8 mouse cellular contexts compared by ENCODE assay signal in the genomic region with DNA sequence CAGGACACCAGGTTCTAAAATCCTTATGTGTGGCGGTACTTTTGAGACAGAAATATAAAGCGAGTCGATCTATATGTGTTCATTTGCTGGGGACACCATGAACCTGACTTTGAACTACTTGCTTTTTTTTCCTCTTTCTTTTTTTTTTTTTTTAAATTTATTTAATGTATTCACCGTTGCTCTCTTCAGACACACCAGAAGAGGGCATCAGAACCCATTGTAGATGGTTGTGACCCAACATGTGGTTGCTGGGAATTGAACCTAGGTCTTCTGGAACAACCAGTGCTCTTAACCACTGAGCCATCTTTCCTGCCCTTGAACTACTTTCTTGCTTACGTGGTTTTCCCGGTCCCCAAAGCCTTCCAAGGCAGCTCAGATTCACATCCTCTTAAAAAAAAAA. TPM values are rescaled to one million over a fixed set of nuclear protein-coding genes. Genes with fewer than 3 reads are reported as not detected.
DNase-seq lines count a peak whose midpoint lies in the region; ATAC-seq and TF ChIP-seq lines count a peak whose summit lies in the region.

No protein-coding gene starts in this region.

- H3K79me2 ChIP-seq in liver, adult 2 months (ENCODE audit: control insufficient read depth, insufficient read depth, low read length) = peaks cover 15% of the 10 kb centered on the region

- H3K27ac ChIP-seq in liver, adult 2 months (replicated peaks; ENCODE audit: insufficient read depth, low read depth, low read length) = peak overlapping the region; percentile 64
- H3K27ac ChIP-seq in embryonic facial prominence, embryonic 13.5 days = peak overlapping the region; percentile 80
- peak overlapping the region; percentile 81 for H3K27ac ChIP-seq in intestine, embryonic 16.5 days (ENCODE audit: low read length)
- peak overlapping the region; percentile 83 for H3K27ac ChIP-seq in neural tube, embryonic 14.5 days (ENCODE audit: low read depth, low read length)

- peaks cover 4% of the 10 kb centered on the region for H3K4me1 ChIP-seq in liver, adult 2 months (ENCODE audit: control insufficient read depth, insufficient read depth, low read length)
- H3K4me1 ChIP-seq in embryonic facial prominence, embryonic 13.5 days = peaks cover 24% of the 10 kb centered on the region
- peaks cover 15% of the 10 kb centered on the region for H3K4me1 ChIP-seq in intestine, embryonic 16.5 days (ENCODE audit: control insufficient read depth, insufficient read depth, low read length)
- peaks cover 19% of the 10 kb centered on the region for H3K4me1 ChIP-seq in neural tube, embryonic 14.5 days (ENCODE audit: control insufficient read depth, insufficient read depth, low read length)

- no peak for TF ChIP-seq CTCF in liver, adult 2 months (IDR thresholded peaks at IDR 0.05; ENCODE audit: low read depth, low read length)

- no peak for TF ChIP-seq POLR2A in liver, adult 2 months (IDR thresholded peaks at IDR 0.05; ENCODE audit: extremely low read depth, insufficient read depth, low read length)

- H3K4me3 ChIP-seq in liver, adult 2 months (ENCODE audit: insufficient read depth, low read depth, low read length) = peak overlapping the region; percentile 31; the same call in 1 of the 2 replicates
- H3K4me3 ChIP-seq in embryonic facial prominence, embryonic 13.5 days = peak overlapping the region; percentile 95
- H3K4me3 ChIP-seq in intestine, embryonic 16.5 days (ENCODE audit: low read length) = peak overlapping the region; percentile 74
- peak overlapping the region; percentile 92 for H3K4me3 ChIP-seq in neural tube, embryonic 14.5 days (ENCODE audit: low read depth, low read length)

- 42% methylated on average over 6 of the region's 6 CpGs for WGBS in liver, adult 2 months
- WGBS in embryonic facial prominence, embryonic 13.5 days = 49% methylated on average over 6 of the region's 6 CpGs
- WGBS in intestine, embryonic 16.5 days = 47% methylated on average over 6 of the region's 6 CpGs
- 47% methylated on average over 6 of the region's 6 CpGs for WGBS in neural tube, embryonic 14.5 days

- no peak for DNase-seq in liver, adult 2 months (ENCODE audit: extremely low read depth, low read depth, low spot score)
- no peak for DNase-seq in liver
- DNase-seq in thymus, postnatal 4 days = no peak
- DNase-seq in ovary, postnatal 10 days (ENCODE audit: low spot score) = no peak
- DNase-seq in frontal cortex, adult 2 months (ENCODE audit: extremely low spot score in 1 of 2, low spot score in 1 of 2) = no peak

- ATAC-seq in embryonic facial prominence, embryonic 13.5 days (ENCODE audit: insufficient number of reproducible peaks, insufficient read depth, low FRiP score, low TSS enrichment, low read depth) = no peak
- no peak for ATAC-seq in intestine, embryonic 16.5 days
- ATAC-seq in neural tube, embryonic 14.5 days (ENCODE audit: low read depth) = no peak

- no peaks in the 10 kb centered on the region for H3K9me3 ChIP-seq in embryonic facial prominence, embryonic 13.5 days
- H3K9me3 ChIP-seq in intestine, embryonic 16.5 days (ENCODE audit: control insufficient read depth, low read length) = no peaks in the 10 kb centered on the region
- H3K9me3 ChIP-seq in neural tube, embryonic 14.5 days (ENCODE audit: control insufficient read depth, low read length) = no peaks in the 10 kb centered on the region

- H3K9ac ChIP-seq in liver, adult 2 months (ENCODE audit: low read depth, low read length) = peak overlapping the region; percentile 64
- H3K9ac ChIP-seq in embryonic facial prominence, embryonic 13.5 days = peak overlapping the region; percentile 94
- H3K9ac ChIP-seq in intestine, embryonic 16.5 days (ENCODE audit: low read depth, low read length) = peak overlapping the region; percentile 89
- H3K9ac ChIP-seq in neural tube, embryonic 14.5 days (replicated peaks; ENCODE audit: low read depth, low read length) = peak overlapping the region; percentile 53; the same call in 1 of the 2 replicates

- H3K36me3 ChIP-seq in liver, adult 2 months (ENCODE audit: control insufficient read depth, insufficient read depth, low read length) = no peaks in the 10 kb centered on the region
- H3K36me3 ChIP-seq in embryonic facial prominence, embryonic 13.5 days = 0 out of 2 replicates have a peak, but pooled peaks cover 3% of the 10 kb centered on the region
- H3K36me3 ChIP-seq in intestine, embryonic 16.5 days (ENCODE audit: control insufficient read depth, insufficient read depth, low read length) = no peaks in the 10 kb centered on the region
- H3K36me3 ChIP-seq in neural tube, embryonic 14.5 days (ENCODE audit: control insufficient read depth, insufficient read depth, low read length) = no peaks in the 10 kb centered on the region

- no peaks in the 10 kb centered on the region for H3K27me3 ChIP-seq in liver, adult 2 months (ENCODE audit: control insufficient read depth, insufficient read depth, low read length)
- no peaks in the 10 kb centered on the region for H3K27me3 ChIP-seq in embryonic facial prominence, embryonic 13.5 days
- H3K27me3 ChIP-seq in intestine, embryonic 16.5 days (replicated peaks; ENCODE audit: control insufficient read depth, insufficient read depth, low read length) = no peaks in the 10 kb centered on the region
- no peaks in the 10 kb centered on the region for H3K27me3 ChIP-seq in neural tube, embryonic 14.5 days (ENCODE audit: control insufficient read depth, insufficient read depth, low read length)

- H3K4me2 ChIP-seq in embryonic facial prominence, embryonic 13.5 days = peak overlapping the region; percentile 73
- peak overlapping the region; percentile 68 for H3K4me2 ChIP-seq in intestine, embryonic 16.5 days (ENCODE audit: low read depth, low read length)
- peak overlapping the region; percentile 77 for H3K4me2 ChIP-seq in neural tube, embryonic 14.5 days (ENCODE audit: low read depth, low read length)

RNA-seq across cellular contexts. Expression of a gene that starts 0.5 kb away (rescaled TPM):
- total RNA-seq in liver, adult 2 months (2014; rRNA removed) = 11.7 and 16.1 TPM in 2 replicates
- 23.2 and 51.4 TPM in 2 replicates for polyA plus RNA-seq in liver, adult 2 months (2012; rRNA removed)
- 41.6 and 43.0 TPM in 2 replicates for polyA plus RNA-seq in embryonic facial prominence, embryonic 13.5 days (2015; fragmentation: Nextera tagmentation; extraction: Ambion mirVana)
- 20.2 and 21.8 TPM in 2 replicates for polyA plus RNA-seq in intestine, embryonic 16.5 days (2015; fragmentation: Nextera tagmentation; extraction: Ambion mirVana)
- 88.5 and 93.4 TPM in 2 replicates for polyA plus RNA-seq in neural tube, embryonic 14.5 days (2014; fragmentation: Nextera tagmentation; extraction: Ambion mirVana)
- 325 and 357 TPM in 2 replicates for polyA plus RNA-seq in frontal cortex, adult 2 months (2012; rRNA removed)

RNA-seq across cellular contexts. Expression of a gene that starts 23.2 kb away (rescaled TPM):
- 29.0 and 34.3 TPM in 2 replicates for total RNA-seq in liver, adult 2 months (2014; rRNA removed)
- polyA plus RNA-seq in liver, adult 2 months (2012; rRNA removed) = 12.1 and 12.2 TPM in 2 replicates
- 217 and 236 TPM in 2 replicates for polyA plus RNA-seq in embryonic facial prominence, embryonic 13.5 days (2015; fragmentation: Nextera tagmentation; extraction: Ambion mirVana)
- 146 and 163 TPM in 2 replicates for polyA plus RNA-seq in intestine, embryonic 16.5 days (2015; fragmentation: Nextera tagmentation; extraction: Ambion mirVana)
- 50.0 and 59.8 TPM in 2 replicates for polyA plus RNA-seq in neural tube, embryonic 14.5 days (2014; fragmentation: Nextera tagmentation; extraction: Ambion mirVana)
- polyA plus RNA-seq in frontal cortex, adult 2 months (2012; rRNA removed) = 4.6 and 6.3 TPM in 2 replicates

RNA-seq across cellular contexts. Expression of a gene that starts 41.0 kb away (rescaled TPM):
- 46.6 and 49.1 TPM in 2 replicates for total RNA-seq in liver, adult 2 months (2014; rRNA removed)
- 69.7 and 72.3 TPM in 2 replicates for polyA plus RNA-seq in liver, adult 2 months (2012; rRNA removed)
- polyA plus RNA-seq in embryonic facial prominence, embryonic 13.5 days (2015; fragmentation: Nextera tagmentation; extraction: Ambion mirVana) = 48.9 and 58.2 TPM in 2 replicates
- polyA plus RNA-seq in intestine, embryonic 16.5 days (2015; fragmentation: Nextera tagmentation; extraction: Ambion mirVana) = 76.8 and 77.1 TPM in 2 replicates
- polyA plus RNA-seq in neural tube, embryonic 14.5 days (2014; fragmentation: Nextera tagmentation; extraction: Ambion mirVana) = 98.0 and 115 TPM in 2 replicates
- polyA plus RNA-seq in frontal cortex, adult 2 months (2012; rRNA removed) = 76.8 and 81.6 TPM in 2 replicates

RNA-seq across cellular contexts. Expression of a gene that starts 42.4 kb away (rescaled TPM):
- total RNA-seq in liver, adult 2 months (2014; rRNA removed) = 47.5 and 53.7 TPM in 2 replicates
- polyA plus RNA-seq in liver, adult 2 months (2012; rRNA removed) = 124 and 149 TPM in 2 replicates
- 86.1 and 93.0 TPM in 2 replicates for polyA plus RNA-seq in embryonic facial prominence, embryonic 13.5 days (2015; fragmentation: Nextera tagmentation; extraction: Ambion mirVana)
- 121 and 129 TPM in 2 replicates for polyA plus RNA-seq in intestine, embryonic 16.5 days (2015; fragmentation: Nextera tagmentation; extraction: Ambion mirVana)
- polyA plus RNA-seq in neural tube, embryonic 14.5 days (2014; fragmentation: Nextera tagmentation; extraction: Ambion mirVana) = 85.5 and 86.4 TPM in 2 replicates
- 111 and 127 TPM in 2 replicates for polyA plus RNA-seq in frontal cortex, adult 2 months (2012; rRNA removed)

RNA-seq across cellular contexts. Expression of a gene that starts 42.4 kb away (rescaled TPM):
- 19.5 and 20.5 TPM in 2 replicates for total RNA-seq in liver, adult 2 months (2014; rRNA removed)
- polyA plus RNA-seq in liver, adult 2 months (2012; rRNA removed) = 21.0 and 31.2 TPM in 2 replicates
- polyA plus RNA-seq in embryonic facial prominence, embryonic 13.5 days (2015; fragmentation: Nextera tagmentation; extraction: Ambion mirVana) = 31.9 and 34.4 TPM in 2 replicates
- 28.3 and 33.0 TPM in 2 replicates for polyA plus RNA-seq in intestine, embryonic 16.5 days (2015; fragmentation: Nextera tagmentation; extraction: Ambion mirVana)
- polyA plus RNA-seq in neural tube, embryonic 14.5 days (2014; fragmentation: Nextera tagmentation; extraction: Ambion mirVana) = 21.4 and 23.7 TPM in 2 replicates
- 63.7 and 67.9 TPM in 2 replicates for polyA plus RNA-seq in frontal cortex, adult 2 months (2012; rRNA removed)

Comparison
In these comparisons a context has a peak if more than half of its experiments do, and no peak if none do; other contexts are left out.
1. H3K4me3 ChIP-seq: peak in every context shown above with its lines; median percentile 95 in embryonic facial prominence, embryonic 13.5 days; 92 in neural tube, embryonic 14.5 days; 74 in intestine, embryonic 16.5 days; 31 in liver, adult 2 months.